Mouse (Mus musculus): ENCODE data around the gene Srgap2. TPM values are rescaled to one million over a fixed set of nuclear protein-coding genes. Genes with fewer than 3 reads are reported as not detected.

Gene Srgap2
- polyA plus RNA-seq, 1 experiment from 2014 or later = 24.8 TPM

GRCm38 (mm10) chr1:131298171-131298570, 229.0 kb downstream of the Srgap2 start:
- whole genome bisulfite sequencing = 92% methylated on average over 9 of the region's 9 CpGs
- Histone ChIP-seq H3K27me3 (ENCODE audit: control insufficient read depth, insufficient read depth, low read length) (no peaks in the 10 kb centered on the region), H3K4me1 (replicated peaks; ENCODE audit: control insufficient read depth, insufficient read depth, low read length) (no peaks in the 10 kb centered on the region), H3K4me2 (ENCODE audit: low read depth, low read length, severe bottlenecking) (no peak overlapping the region), H3K9ac (ENCODE audit: low read length) (no peak overlapping the region), H3K4me3 (ENCODE audit: low read depth, low read length) (no peak overlapping the region), H3K27ac (ENCODE audit: low read depth, low read length) (no peak overlapping the region), H3K36me3 (ENCODE audit: control insufficient read depth, insufficient read depth, low read length) (peaks cover 2% of the 10 kb centered on the region; the same call in 1 of the 2 replicates), H3K9me3 (ENCODE audit: control insufficient read depth, low read length) (no peaks in the 10 kb centered on the region)
- DNase-seq (ENCODE audit: low spot score) = no peak
- no peak for ATAC-seq (replicated peaks; ENCODE audit: low FRiP score)

- no peak overlapping the region for H3K9ac ChIP-seq (ENCODE audit: low read length)
- no peaks in the 10 kb centered on the region for H3K4me1 ChIP-seq (replicated peaks; ENCODE audit: control insufficient read depth, insufficient read depth, low read length)
- H3K9me3 ChIP-seq (ENCODE audit: control insufficient read depth, low read length) = no peaks in the 10 kb centered on the region
- 93% methylated on average over 7 of the region's 7 CpGs for WGBS
- H3K27ac ChIP-seq (ENCODE audit: low read depth, low read length) = no peak overlapping the region
- H3K36me3 ChIP-seq (ENCODE audit: control insufficient read depth, insufficient read depth, low read length) = peaks cover 2% of the 10 kb centered on the region; the same call in 1 of the 2 replicates
- no peaks in the 10 kb centered on the region for H3K27me3 ChIP-seq (ENCODE audit: control insufficient read depth, insufficient read depth, low read length)
- no peak for ATAC-seq (replicated peaks; ENCODE audit: low FRiP score)
- DNase-seq (ENCODE audit: low spot score) = no peak
- no peak overlapping the region for H3K4me3 ChIP-seq (ENCODE audit: low read depth, low read length)
- H3K4me2 ChIP-seq (ENCODE audit: low read depth, low read length, severe bottlenecking) = no peak overlapping the region
These were observed 230.4 kb downstream of the Srgap2 start for GRCm38 (mm10) chr1:131296726-131297125.

- Histone ChIP-seq H3K27me3 (ENCODE audit: control insufficient read depth, insufficient read depth, low read length) (no peaks in the 10 kb centered on the region), H3K4me3 (ENCODE audit: low read depth, low read length) (no peak overlapping the region), H3K9ac (ENCODE audit: low read length) (no peak overlapping the region), H3K9me3 (ENCODE audit: control insufficient read depth, low read length) (no peaks in the 10 kb centered on the region), H3K36me3 (ENCODE audit: control insufficient read depth, insufficient read depth, low read length) (peaks cover 2% of the 10 kb centered on the region; the same call in 1 of the 2 replicates), H3K27ac (ENCODE audit: low read depth, low read length) (no peak overlapping the region), H3K4me2 (ENCODE audit: low read depth, low read length, severe bottlenecking) (no peak overlapping the region), H3K4me1 (replicated peaks; ENCODE audit: control insufficient read depth, insufficient read depth, low read length) (no peaks in the 10 kb centered on the region)
- WGBS = 88% methylated on average over 8 of the region's 8 CpGs
- no peak for DNase-seq (ENCODE audit: low spot score)
- ATAC-seq (replicated peaks; ENCODE audit: low FRiP score) = no peak
These were observed 232.0 kb downstream of the Srgap2 start for GRCm38 (mm10) chr1:131295200-131295599.

GRCm38 (mm10) chr1:131293922-131294250, 233.3 kb downstream of the Srgap2 start:
- DNase-seq (ENCODE audit: low spot score) (no peak), ATAC-seq (replicated peaks; ENCODE audit: low FRiP score) (no peak)
- Histone ChIP-seq H3K36me3 (ENCODE audit: control insufficient read depth, insufficient read depth, low read length) (peaks cover 2% of the 10 kb centered on the region; the same call in 1 of the 2 replicates), H3K9ac (ENCODE audit: low read length) (no peak overlapping the region), H3K4me2 (ENCODE audit: low read depth, low read length, severe bottlenecking) (no peak overlapping the region), H3K4me3 (ENCODE audit: low read depth, low read length) (no peak overlapping the region), H3K4me1 (replicated peaks; ENCODE audit: control insufficient read depth, insufficient read depth, low read length) (no peaks in the 10 kb centered on the region), H3K9me3 (ENCODE audit: control insufficient read depth, low read length) (no peaks in the 10 kb centered on the region), H3K27ac (ENCODE audit: low read depth, low read length) (no peak overlapping the region), H3K27me3 (ENCODE audit: control insufficient read depth, insufficient read depth, low read length) (no peaks in the 10 kb centered on the region)
- WGBS = 98% methylated on average over 2 of the region's 2 CpGs

GRCm38 (mm10) chr1:131293221-131293921, 233.8 kb downstream of the Srgap2 start:
- DNase-seq (ENCODE audit: low spot score) (no peak), ATAC-seq (replicated peaks; ENCODE audit: low FRiP score) (no peak)
- no peaks in the 10 kb centered on the region for H3K9me3 ChIP-seq (ENCODE audit: control insufficient read depth, low read length)

GRCm38 (mm10) chr1:131290648-131291047, 236.5 kb downstream of the Srgap2 start:
- Histone ChIP-seq H3K9ac (ENCODE audit: low read length) (no peak overlapping the region), H3K9me3 (ENCODE audit: control insufficient read depth, low read length) (no peaks in the 10 kb centered on the region), H3K27me3 (ENCODE audit: control insufficient read depth, insufficient read depth, low read length) (no peaks in the 10 kb centered on the region), H3K4me2 (ENCODE audit: low read depth, low read length, severe bottlenecking) (no peak overlapping the region), H3K36me3 (ENCODE audit: control insufficient read depth, insufficient read depth, low read length) (no peaks in the 10 kb centered on the region; the same call in 1 of the 2 replicates), H3K4me1 (replicated peaks; ENCODE audit: control insufficient read depth, insufficient read depth, low read length) (no peaks in the 10 kb centered on the region), H3K4me3 (ENCODE audit: low read depth, low read length) (no peak overlapping the region), H3K27ac (ENCODE audit: low read depth, low read length) (no peak overlapping the region)
- DNase-seq (ENCODE audit: low spot score) (peak; percentile 72), ATAC-seq (replicated peaks; ENCODE audit: low FRiP score) (peak; percentile 44; the same call in 1 of the 2 replicates)
- WGBS = 38% methylated on average over 2 of the region's 2 CpGs

More at GRCm38 (mm10) chr1:131293221-131293921, 233.8 kb downstream of the Srgap2 start:
- Histone ChIP-seq H3K4me1 (replicated peaks; ENCODE audit: control insufficient read depth, insufficient read depth, low read length) (no peaks in the 10 kb centered on the region), H3K36me3 (ENCODE audit: control insufficient read depth, insufficient read depth, low read length) (peaks cover 2% of the 10 kb centered on the region; the same call in 1 of the 2 replicates), H3K27ac (ENCODE audit: low read depth, low read length) (no peak overlapping the region), H3K4me2 (ENCODE audit: low read depth, low read length, severe bottlenecking) (no peak overlapping the region), H3K27me3 (ENCODE audit: control insufficient read depth, insufficient read depth, low read length) (no peaks in the 10 kb centered on the region), H3K9ac (ENCODE audit: low read length) (no peak overlapping the region), H3K4me3 (ENCODE audit: low read depth, low read length) (no peak overlapping the region)
- 94% methylated on average over 4 of the region's 4 CpGs for WGBS

GRCm38 (mm10) chr1:131288938-131289337, 238.2 kb downstream of the Srgap2 start:
- WGBS = 96% methylated on average over 6 of the region's 6 CpGs
- H3K9me3 ChIP-seq (ENCODE audit: control insufficient read depth, low read length) = no peaks in the 10 kb centered on the region
- no peaks in the 10 kb centered on the region for H3K4me1 ChIP-seq (replicated peaks; ENCODE audit: control insufficient read depth, insufficient read depth, low read length)
- no peaks in the 10 kb centered on the region; the same call in 1 of the 2 replicates for H3K36me3 ChIP-seq (ENCODE audit: control insufficient read depth, insufficient read depth, low read length)
- H3K4me3 ChIP-seq (ENCODE audit: low read depth, low read length) = no peak overlapping the region
- ATAC-seq (replicated peaks; ENCODE audit: low FRiP score) (no peak), DNase-seq (ENCODE audit: low spot score) (no peak)
- no peaks in the 10 kb centered on the region for H3K27me3 ChIP-seq (ENCODE audit: control insufficient read depth, insufficient read depth, low read length)
- no peak overlapping the region for H3K27ac ChIP-seq (ENCODE audit: low read depth, low read length)
- H3K4me2 ChIP-seq (ENCODE audit: low read depth, low read length, severe bottlenecking) = no peak overlapping the region
- H3K9ac ChIP-seq (ENCODE audit: low read length) = no peak overlapping the region

GRCm38 (mm10) chr1:131287267-131287666, 239.9 kb downstream of the Srgap2 start:
- no peak overlapping the region for H3K27ac ChIP-seq (ENCODE audit: low read depth, low read length)
- no peaks in the 10 kb centered on the region for H3K9me3 ChIP-seq (ENCODE audit: control insufficient read depth, low read length)
- H3K27me3 ChIP-seq (ENCODE audit: control insufficient read depth, insufficient read depth, low read length) = no peaks in the 10 kb centered on the region
- H3K9ac ChIP-seq (ENCODE audit: low read length) = no peak overlapping the region
- H3K4me3 ChIP-seq (ENCODE audit: low read depth, low read length) = no peak overlapping the region
- WGBS = 83% methylated on average over 2 of the region's 2 CpGs
- no peaks in the 10 kb centered on the region; the same call in 1 of the 2 replicates for H3K36me3 ChIP-seq (ENCODE audit: control insufficient read depth, insufficient read depth, low read length)
- no peaks in the 10 kb centered on the region for H3K4me1 ChIP-seq (replicated peaks; ENCODE audit: control insufficient read depth, insufficient read depth, low read length)
- ATAC-seq (replicated peaks; ENCODE audit: low FRiP score) (no peak), DNase-seq (ENCODE audit: low spot score) (no peak)
- no peak overlapping the region for H3K4me2 ChIP-seq (ENCODE audit: low read depth, low read length, severe bottlenecking)

- 81% methylated on average over 5 of the region's 5 CpGs for WGBS
- H3K4me1 ChIP-seq (replicated peaks; ENCODE audit: control insufficient read depth, insufficient read depth, low read length) = no peaks in the 10 kb centered on the region
These were observed 240.3 kb downstream of the Srgap2 start for GRCm38 (mm10) chr1:131286803-131287202.

More at GRCm38 (mm10) chr1:131286803-131287202, 240.3 kb downstream of the Srgap2 start:
- Histone ChIP-seq H3K36me3 (ENCODE audit: control insufficient read depth, insufficient read depth, low read length) (no peaks in the 10 kb centered on the region; the same call in 1 of the 2 replicates), H3K4me2 (ENCODE audit: low read depth, low read length, severe bottlenecking) (no peak overlapping the region), H3K27ac (ENCODE audit: low read depth, low read length) (no peak overlapping the region), H3K4me3 (ENCODE audit: low read depth, low read length) (no peak overlapping the region), H3K27me3 (ENCODE audit: control insufficient read depth, insufficient read depth, low read length) (no peaks in the 10 kb centered on the region), H3K9ac (ENCODE audit: low read length) (no peak overlapping the region), H3K9me3 (ENCODE audit: control insufficient read depth, low read length) (no peaks in the 10 kb centered on the region)
- no peak for ATAC-seq (replicated peaks; ENCODE audit: low FRiP score)
- no peak for DNase-seq (ENCODE audit: low spot score)
